Mouse (Mus musculus): ENCODE measurements around the gene Ddx31. TPM values are rescaled to one million over a fixed set of nuclear protein-coding genes. Genes with fewer than 3 reads are reported as not detected.

Gene Ddx31
- polyA plus RNA-seq, 1 experiment: 10.5 TPM

DNA sequence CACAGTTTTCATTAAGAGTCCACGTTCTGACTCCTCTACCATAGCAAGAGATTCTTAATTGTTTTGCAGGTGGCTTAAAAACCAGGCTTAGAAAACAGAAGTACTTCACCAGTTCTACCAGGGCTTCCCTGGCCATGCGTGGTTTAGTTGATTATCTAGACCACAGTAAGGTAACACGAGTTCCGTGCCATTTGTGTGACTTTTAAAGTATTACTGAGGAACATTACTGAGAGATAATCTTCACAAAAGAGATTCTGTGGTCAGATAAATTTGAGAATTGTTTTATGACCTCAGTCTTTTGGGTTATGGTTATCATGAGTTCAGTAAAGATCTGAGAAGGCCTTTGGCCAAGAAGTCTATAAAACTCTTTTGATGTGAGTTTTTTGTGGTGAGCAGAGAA, 19.1 kb downstream of the Ddx31 start:
- H3K4me3 ChIP-seq (ENCODE audit: insufficient read depth, low read length): no peak overlapping the region
- H3K27ac ChIP-seq (ENCODE audit: insufficient read depth, low read depth, low read length): no peak overlapping the region
- TF ChIP-seq POLR2A (IDR thresholded peaks at IDR 0.05; ENCODE audit: borderline replicate concordance, low read depth, low read length) (no peak), CTCF (IDR thresholded peaks at IDR 0.05; ENCODE audit: low read depth, low read length) (no peak)
- H3K4me1 ChIP-seq (ENCODE audit: control insufficient read depth, insufficient read depth, low read length): 0 out of 2 replicates have a peak, but pooled peaks cover 2% of the 10 kb centered on the region

DNA sequence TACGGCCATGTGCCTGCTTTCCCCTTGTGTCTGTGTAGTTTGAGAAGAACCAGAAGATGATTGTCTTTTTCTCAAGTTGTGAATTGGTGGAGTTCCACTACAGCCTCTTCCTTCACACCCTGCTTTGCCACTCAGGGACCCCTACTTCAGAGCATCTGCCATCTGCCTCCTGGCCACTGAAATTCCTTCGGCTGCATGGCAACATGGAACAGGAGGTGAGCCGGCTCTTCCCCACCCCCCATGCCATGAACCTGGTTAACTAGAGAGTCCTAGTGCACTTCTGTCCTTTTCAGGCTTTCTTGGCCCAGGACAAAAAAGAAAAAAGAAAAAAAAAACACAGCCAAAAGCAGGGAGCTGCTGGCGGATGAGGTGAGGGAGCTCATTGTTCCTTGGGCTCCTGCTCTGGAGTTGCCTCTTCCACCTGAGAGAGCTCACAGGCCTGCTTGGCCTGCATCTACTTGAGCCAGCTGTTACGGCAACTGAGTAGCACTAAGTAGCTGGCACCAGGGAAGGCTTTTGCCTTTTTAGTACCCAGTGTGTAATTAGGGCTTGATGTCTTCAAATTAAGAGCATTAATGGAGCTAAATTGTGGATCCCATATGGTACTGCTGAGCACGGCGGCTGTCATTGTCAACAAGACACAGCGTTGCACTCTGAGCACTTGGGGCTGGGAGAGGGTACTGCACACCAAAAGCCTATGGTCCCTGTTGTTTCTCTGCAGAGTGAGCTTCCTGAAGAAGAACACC, 20.6 kb downstream of the Ddx31 start:
- Histone ChIP-seq H3K4me1 (ENCODE audit: control insufficient read depth, insufficient read depth, low read length) (0 out of 2 replicates have a peak, but pooled peaks cover 2% of the 10 kb centered on the region), H3K4me3 (ENCODE audit: insufficient read depth, low read length) (no peak overlapping the region), H3K27ac (ENCODE audit: insufficient read depth, low read depth, low read length) (no peak overlapping the region)
- no peak for TF ChIP-seq CTCF (IDR thresholded peaks at IDR 0.05; ENCODE audit: low read depth, low read length)
- TF ChIP-seq POLR2A (IDR thresholded peaks at IDR 0.05; ENCODE audit: borderline replicate concordance, low read depth, low read length): no peak

DNA sequence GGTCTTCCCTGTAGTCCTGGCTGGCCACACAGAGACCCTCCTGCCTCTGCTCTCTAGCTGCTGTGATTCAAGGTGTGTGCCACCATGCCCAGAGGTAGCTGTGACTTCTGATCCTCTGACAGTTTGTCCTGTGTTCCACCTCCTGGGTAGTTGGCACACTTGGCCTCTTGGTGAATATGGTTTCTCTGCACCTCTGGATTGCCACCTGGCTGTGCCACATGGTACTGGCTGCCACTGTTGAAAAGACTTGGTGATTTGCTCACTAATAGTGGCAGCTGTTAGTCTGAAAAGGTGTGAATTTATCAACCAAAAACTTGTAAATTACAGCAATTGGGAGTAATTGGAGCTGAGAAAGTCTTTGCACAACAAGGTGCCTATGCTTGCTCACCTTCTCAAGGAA, 23.7 kb downstream of the Ddx31 start:
- H3K4me3 ChIP-seq (ENCODE audit: insufficient read depth, low read length): no peak overlapping the region
- H3K4me1 ChIP-seq (ENCODE audit: control insufficient read depth, insufficient read depth, low read length): 0 out of 2 replicates have a peak, but pooled peaks cover 2% of the 10 kb centered on the region
- TF ChIP-seq CTCF (IDR thresholded peaks at IDR 0.05; ENCODE audit: low read depth, low read length): no peak
- no peak for TF ChIP-seq POLR2A (IDR thresholded peaks at IDR 0.05; ENCODE audit: borderline replicate concordance, low read depth, low read length)
- no peak overlapping the region for H3K27ac ChIP-seq (ENCODE audit: insufficient read depth, low read depth, low read length)

DNA sequence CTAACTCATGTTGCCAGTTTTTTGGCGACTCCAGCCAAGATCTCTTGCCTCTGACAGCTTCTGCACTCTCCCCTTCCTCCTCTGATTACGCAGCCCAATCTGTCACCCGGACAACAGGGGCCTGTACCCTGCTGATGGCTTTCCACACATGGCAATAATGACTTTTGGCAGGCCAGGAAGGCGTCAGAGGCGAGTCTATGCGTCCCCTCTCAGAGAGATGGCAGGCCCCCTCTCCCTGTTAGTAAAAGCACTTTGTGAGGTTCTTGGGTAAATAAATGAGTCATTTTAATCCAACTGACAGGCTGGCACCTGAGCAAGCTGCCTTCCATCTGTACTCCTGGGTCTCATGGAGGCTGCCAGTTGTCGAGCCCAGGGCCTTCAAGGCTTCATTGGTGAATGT, 27.3 kb downstream of the Ddx31 start:
- no peak overlapping the region for H3K27ac ChIP-seq (ENCODE audit: insufficient read depth, low read depth, low read length)
- H3K4me1 ChIP-seq (ENCODE audit: control insufficient read depth, insufficient read depth, low read length): 0 out of 2 replicates have a peak, but pooled peaks cover 2% of the 10 kb centered on the region
- TF ChIP-seq CTCF (IDR thresholded peaks at IDR 0.05; ENCODE audit: low read depth, low read length) (no peak), POLR2A (IDR thresholded peaks at IDR 0.05; ENCODE audit: borderline replicate concordance, low read depth, low read length) (no peak)
- no peak overlapping the region for H3K4me3 ChIP-seq (ENCODE audit: insufficient read depth, low read length)

DNA sequence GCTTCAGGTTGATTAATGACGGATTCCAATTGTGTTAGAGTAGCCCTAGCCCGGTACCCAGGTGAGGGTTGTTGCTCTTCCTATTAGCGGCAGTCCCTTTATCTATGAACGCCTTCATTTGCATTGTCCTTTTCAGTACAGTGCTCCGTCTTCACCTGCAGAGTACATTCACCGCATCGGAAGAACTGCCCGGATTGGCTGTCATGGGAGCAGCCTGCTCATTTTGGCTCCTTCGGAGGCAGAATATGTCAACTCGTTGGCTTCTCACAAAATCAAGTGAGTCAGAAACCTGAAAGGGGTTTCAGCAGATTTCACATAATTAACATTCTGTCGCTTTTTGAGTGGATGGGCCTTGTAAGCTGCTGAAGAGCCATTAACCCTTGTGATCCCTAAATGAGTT, 35.3 kb downstream of the Ddx31 start:
- no peaks in the 10 kb centered on the region for H3K4me1 ChIP-seq (ENCODE audit: control insufficient read depth, insufficient read depth, low read length)
- H3K4me3 ChIP-seq (ENCODE audit: insufficient read depth, low read length): no peak overlapping the region
- TF ChIP-seq POLR2A (IDR thresholded peaks at IDR 0.05; ENCODE audit: borderline replicate concordance, low read depth, low read length) (no peak), CTCF (IDR thresholded peaks at IDR 0.05; ENCODE audit: low read depth, low read length) (no peak)
- no peak overlapping the region for H3K27ac ChIP-seq (ENCODE audit: insufficient read depth, low read depth, low read length)

DNA sequence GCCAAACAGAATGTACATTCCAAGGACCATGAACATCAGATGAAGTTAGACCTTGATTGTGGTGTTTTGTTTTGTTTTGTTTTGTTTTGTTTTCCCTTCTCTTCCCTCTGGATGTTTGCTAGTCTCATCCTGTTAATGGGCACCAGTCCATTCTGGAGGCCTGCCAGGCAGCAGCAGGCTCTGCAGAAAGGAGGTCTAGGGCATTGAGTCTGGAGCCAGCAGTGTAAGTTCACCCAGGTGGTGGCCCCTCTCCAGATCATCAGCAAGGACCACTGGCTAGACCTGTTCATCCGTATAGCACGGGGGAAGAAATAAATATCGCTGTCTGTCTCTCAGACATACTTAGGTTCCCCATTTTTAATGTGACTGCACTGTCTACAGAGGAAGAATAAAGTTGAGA, 41.1 kb downstream of the Ddx31 start:
- TF ChIP-seq CTCF (IDR thresholded peaks at IDR 0.05; ENCODE audit: low read depth, low read length) (no peak), POLR2A (IDR thresholded peaks at IDR 0.05; ENCODE audit: borderline replicate concordance, low read depth, low read length) (no peak)
- Histone ChIP-seq H3K4me1 (ENCODE audit: control insufficient read depth, insufficient read depth, low read length) (no peaks in the 10 kb centered on the region), H3K27ac (ENCODE audit: insufficient read depth, low read depth, low read length) (no peak overlapping the region), H3K4me3 (ENCODE audit: insufficient read depth, low read length) (no peak overlapping the region)

DNA sequence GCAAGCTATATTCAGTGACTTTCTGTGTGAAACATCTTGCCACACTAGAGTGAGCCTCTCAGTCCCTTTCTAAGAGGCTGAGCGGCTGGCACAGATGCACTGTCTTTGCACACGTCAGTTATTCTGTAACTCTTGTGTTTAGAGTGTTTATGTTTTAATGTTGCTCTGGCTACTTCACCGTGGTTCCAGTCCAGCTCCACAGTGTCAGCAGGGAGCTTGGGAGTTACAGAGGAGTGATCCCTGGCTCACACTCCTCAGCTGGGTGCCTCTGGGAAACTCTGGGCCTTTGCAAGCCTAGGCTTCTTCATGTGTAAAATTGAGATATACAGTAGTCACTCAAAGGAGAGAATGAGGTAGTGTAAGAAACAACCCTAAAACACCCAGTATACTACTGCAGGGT, 41.8 kb downstream of the Ddx31 start:
- H3K4me3 ChIP-seq (ENCODE audit: insufficient read depth, low read length): no peak overlapping the region
- TF ChIP-seq CTCF (IDR thresholded peaks at IDR 0.05; ENCODE audit: low read depth, low read length) (no peak), POLR2A (IDR thresholded peaks at IDR 0.05; ENCODE audit: borderline replicate concordance, low read depth, low read length) (no peak)

DNA sequence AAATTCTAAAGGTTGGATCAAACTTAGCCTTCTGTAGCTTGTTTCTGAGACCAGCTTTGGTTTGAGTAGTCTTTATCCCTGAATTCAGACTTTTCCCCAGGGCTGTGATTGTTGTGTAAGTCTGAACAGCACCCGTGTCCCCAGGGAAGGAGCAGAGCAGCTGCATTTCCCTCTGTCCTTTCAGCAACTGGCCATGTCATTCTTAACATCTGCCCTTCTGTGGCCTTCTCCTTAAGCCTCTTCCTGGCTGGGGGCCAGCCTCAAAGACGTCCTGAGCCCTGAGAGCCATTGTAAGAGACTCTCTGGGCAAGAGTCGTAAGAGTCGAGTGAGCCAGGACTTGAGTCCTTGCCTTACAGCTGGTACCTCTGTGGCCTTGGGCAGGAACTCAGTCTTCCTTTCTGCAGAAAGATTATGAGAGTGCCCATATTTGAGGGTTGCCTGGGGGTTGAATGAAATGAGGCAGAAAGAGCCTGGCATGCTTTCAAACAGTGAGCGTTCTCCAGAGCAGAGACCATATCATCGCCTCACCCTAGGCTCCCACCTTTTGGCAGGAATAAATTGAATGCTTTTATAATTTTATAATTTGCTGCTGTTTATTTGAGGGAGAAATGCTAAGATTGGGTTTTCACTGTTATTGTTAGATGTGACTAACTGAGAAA, 42.8 kb downstream of the Ddx31 start:
- no peak overlapping the region for H3K27ac ChIP-seq (ENCODE audit: insufficient read depth, low read depth, low read length)
- no peak for TF ChIP-seq CTCF (IDR thresholded peaks at IDR 0.05; ENCODE audit: low read depth, low read length)
- no peak for TF ChIP-seq POLR2A (IDR thresholded peaks at IDR 0.05; ENCODE audit: borderline replicate concordance, low read depth, low read length)
- no peak overlapping the region for H3K4me3 ChIP-seq (ENCODE audit: insufficient read depth, low read length)
- no peaks in the 10 kb centered on the region for H3K4me1 ChIP-seq (ENCODE audit: control insufficient read depth, insufficient read depth, low read length)

More for the DNA sequence above, 41.8 kb downstream of the Ddx31 start:
- no peak overlapping the region for H3K27ac ChIP-seq (ENCODE audit: insufficient read depth, low read depth, low read length)
- no peaks in the 10 kb centered on the region for H3K4me1 ChIP-seq (ENCODE audit: control insufficient read depth, insufficient read depth, low read length)

DNA sequence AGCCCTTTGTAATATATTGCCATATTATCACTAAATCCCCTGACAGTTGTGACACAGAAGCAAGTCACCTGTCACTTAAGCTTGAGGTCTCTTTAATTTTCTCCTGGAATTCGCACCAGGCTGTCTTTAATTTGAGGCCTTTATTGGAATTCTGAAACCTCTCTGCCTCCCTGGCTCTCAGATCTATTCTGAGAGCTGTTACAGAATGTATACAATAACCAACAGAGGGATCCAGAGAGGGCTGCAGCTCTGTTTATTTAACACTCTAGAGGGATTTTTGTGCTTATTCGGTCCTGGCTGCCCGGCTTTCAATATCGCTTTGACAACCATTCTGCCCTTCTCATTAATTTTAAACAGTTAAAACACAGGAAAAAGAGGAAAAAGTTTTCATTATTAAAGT, 44.7 kb downstream of the Ddx31 start:
- TF ChIP-seq POLR2A (IDR thresholded peaks at IDR 0.05; ENCODE audit: borderline replicate concordance, low read depth, low read length): no peak
- no peak for TF ChIP-seq CTCF (IDR thresholded peaks at IDR 0.05; ENCODE audit: low read depth, low read length)
- H3K4me3 ChIP-seq (ENCODE audit: insufficient read depth, low read length): no peak overlapping the region
- no peaks in the 10 kb centered on the region for H3K4me1 ChIP-seq (ENCODE audit: control insufficient read depth, insufficient read depth, low read length)
- no peak overlapping the region for H3K27ac ChIP-seq (ENCODE audit: insufficient read depth, low read depth, low read length)

DNA sequence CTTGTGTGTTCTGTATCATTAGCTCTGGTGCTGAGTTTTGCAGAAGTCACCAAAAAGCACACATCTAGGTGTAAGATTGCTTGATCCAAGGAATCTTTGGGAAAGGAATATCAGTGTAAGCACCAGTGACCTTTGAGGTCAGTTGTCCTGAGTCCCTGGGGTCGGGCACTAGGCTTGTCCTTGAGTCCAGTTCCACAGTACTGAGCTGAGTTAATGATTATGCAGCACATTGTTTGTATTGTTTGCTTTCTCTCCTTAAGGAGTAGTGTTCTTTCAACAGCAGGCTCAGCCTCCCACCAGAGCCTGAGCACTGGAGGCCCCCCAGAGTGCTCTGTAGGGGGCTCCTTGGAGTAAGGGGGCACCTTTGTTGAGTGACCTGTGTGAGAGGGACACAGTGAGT, 52.6 kb downstream of the Ddx31 start:
- H3K27ac ChIP-seq (ENCODE audit: insufficient read depth, low read depth, low read length): no peak overlapping the region
- TF ChIP-seq CTCF (IDR thresholded peaks at IDR 0.05; ENCODE audit: low read depth, low read length): no peak
- TF ChIP-seq POLR2A (IDR thresholded peaks at IDR 0.05; ENCODE audit: borderline replicate concordance, low read depth, low read length): no peak
- H3K4me1 ChIP-seq (ENCODE audit: control insufficient read depth, insufficient read depth, low read length): no peaks in the 10 kb centered on the region
- no peak overlapping the region for H3K4me3 ChIP-seq (ENCODE audit: insufficient read depth, low read length)

Data from bone marrow macrophage, adult 2 months (primary cell).